Mouse (Mus musculus): Measurements from ENCODE around the gene Col28a1. TPM values are rescaled to one million over a fixed set of nuclear protein-coding genes. Genes with fewer than 3 reads are reported as not detected.

The Col28a1 gene
- total RNA-seq, 2 experiments from 2014 or later: 0.20 to 0.70 TPM

DNA sequence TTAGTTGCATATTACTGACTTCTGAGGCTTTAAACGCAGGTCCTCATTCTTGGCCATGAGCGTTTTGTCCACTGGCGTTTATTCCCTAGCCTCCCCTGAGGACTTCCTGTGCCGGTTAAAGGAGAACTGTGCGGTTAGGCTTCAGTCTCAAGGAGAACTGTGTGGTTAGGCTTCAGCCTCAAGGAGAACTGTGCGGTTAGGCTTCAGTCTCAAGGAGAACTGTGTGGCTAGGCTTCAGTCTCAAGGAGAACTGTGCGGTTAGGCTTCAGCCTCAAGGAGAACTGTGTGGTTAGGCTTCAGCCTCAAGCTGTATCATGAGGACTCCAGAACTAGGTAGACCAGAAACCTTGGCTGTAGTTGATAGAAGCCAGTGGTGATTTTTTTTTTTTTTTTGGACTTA lies 229.7 kb downstream of the Col28a1 start:
- no peak overlapping the region for H3K27ac ChIP-seq
- DNase-seq: no peak
- intact Hi-C loops (cut with DNase I): no loop called here
- no peak for TF ChIP-seq CTCF (IDR thresholded peaks at IDR 0.05)
- H3K4me3 ChIP-seq: no peak overlapping the region

DNA sequence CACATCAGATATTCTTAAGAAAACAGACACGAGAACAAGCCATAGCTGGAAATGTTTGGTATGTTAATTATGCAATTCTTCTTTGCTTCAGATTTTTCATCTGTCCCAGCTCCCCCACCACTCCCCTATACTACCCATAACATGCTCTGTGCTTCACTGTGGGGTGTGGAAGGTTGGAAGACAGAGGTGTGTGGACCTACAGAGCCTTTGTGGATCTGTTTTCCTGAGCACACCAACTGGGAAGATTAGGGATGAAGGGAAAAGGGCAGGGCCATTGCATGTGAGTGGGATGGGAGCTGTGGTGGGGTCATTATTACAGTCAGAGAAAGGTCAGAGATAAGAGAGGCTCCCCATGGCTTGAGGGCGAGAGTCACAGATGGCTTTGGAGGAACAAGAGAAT lies 240.2 kb downstream of the Col28a1 start:
- intact Hi-C loops (cut with DNase I): no loop called here
- H3K4me3 ChIP-seq: no peak overlapping the region

DNA sequence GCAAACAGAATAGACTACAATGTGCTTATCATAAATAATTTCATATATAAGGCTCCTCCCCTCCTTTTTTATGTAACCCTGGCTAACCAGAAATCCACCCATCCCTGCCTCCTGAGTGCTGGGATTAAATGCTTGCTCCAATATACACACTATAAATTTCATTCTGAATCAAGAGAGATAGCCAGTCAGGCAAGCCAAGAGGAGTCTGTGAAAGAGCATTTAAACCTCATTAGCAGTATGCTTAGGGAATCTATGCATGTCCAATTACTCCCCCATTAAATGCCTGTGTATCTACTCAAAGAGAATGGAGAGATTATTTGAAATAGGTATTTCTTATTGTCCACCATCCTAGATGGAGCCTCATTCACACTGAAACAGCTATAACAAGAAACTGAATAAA lies 240.6 kb downstream of the Col28a1 start:
- Histone ChIP-seq H3K27ac (no peak overlapping the region), H3K4me3 (no peak overlapping the region)
- TF ChIP-seq CTCF (IDR thresholded peaks at IDR 0.05): no peak
- no peak for DNase-seq
- intact Hi-C loops (cut with DNase I): no loop called here

More for the DNA sequence above, 240.2 kb downstream of the Col28a1 start:
- H3K27ac ChIP-seq: no peak overlapping the region
- no peak for TF ChIP-seq CTCF (IDR thresholded peaks at IDR 0.05)
- DNase-seq: no peak

Other genes starting within 250 kb of the Col28a1 start
- gene Mios, start 16.6 kb upstream of the Col28a1 start, total RNA-seq (2021): 10 to 100 TPM; 17.0 to 17.1 TPM
- 10 to 100 TPM in 1 of 2 experiments, 1 to 10 TPM in 1; 5.5 to 13.4 TPM for gene Rpa3, start 66.6 kb upstream of the Col28a1 start, total RNA-seq (2021)
- gene Umad1, start 66.7 kb upstream of the Col28a1 start, total RNA-seq (2021): 10 to 100 TPM; 11.2 to 14.8 TPM
- gene Gm45062, start 66.8 kb upstream of the Col28a1 start, total RNA-seq (2021): under 1 TPM in 1 of 2 experiments, not detected in 1; 0.67 TPM